Mouse (Mus musculus) B cell, adult 62 days (primary cell): ENCODE data around the gene Klhl7. TPM values are rescaled to one million over a fixed set of nuclear protein-coding genes. Genes with fewer than 3 reads are reported as not detected.

Source experiments
- total RNA-seq: library from RNA; stranded (reverse); gene quantifications from 4 replicates; pipeline ENCODE4 v1.2.4, GENCODE M21; 2023

The Klhl7 gene
- total RNA-seq = 17.7 to 19.9 TPM (median 18.6 TPM) in 4 replicates

DNA sequence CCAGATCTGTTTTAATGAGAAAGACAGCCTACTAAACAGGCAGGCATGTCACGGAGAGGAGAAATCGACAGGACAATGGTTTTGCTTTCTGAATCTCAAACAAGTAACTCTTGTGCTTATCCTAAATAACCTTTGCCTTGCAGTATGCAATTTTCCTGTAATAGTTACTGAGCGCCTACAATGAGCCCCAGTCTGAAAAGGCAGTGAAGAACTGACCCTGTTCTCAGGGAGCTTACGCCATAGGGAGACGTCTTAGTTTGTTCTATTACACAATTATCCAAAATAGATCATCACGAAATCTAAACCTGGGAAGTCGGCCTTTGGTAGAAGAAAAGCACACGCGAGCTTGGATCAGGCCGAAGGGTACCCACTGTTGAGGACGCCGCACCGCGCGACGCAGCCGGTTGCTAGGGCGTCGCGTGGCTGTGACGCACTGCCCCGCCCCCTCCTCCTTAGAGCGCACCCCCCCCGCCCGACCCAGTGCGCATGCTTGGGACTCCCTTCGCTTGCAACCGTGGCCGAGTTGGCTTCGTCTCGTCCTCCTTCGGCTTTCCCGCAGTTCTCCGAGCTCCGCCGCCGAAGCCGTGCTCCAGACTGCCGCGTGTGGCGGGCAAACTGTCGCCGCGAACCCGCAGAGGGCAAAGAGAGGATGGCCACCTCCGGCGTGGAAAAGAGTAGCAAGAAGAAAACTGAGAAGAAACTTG lies at the start of gene Klhl7:
TSS of gene Klhl7 (plus strand) at position 500 of the 704 bp plus-strand sequence.

GRCm38 (mm10) chr5:24164789-24165445 lies 64.5 kb downstream of the Klhl7 start, which contains the start of gene Nupl2:
Nupl2 (plus strand) TSS chr5:24164963.

Other genes with a start within 250 kb of the Klhl7 start
- gene Fam126a, start 69.9 kb upstream of the Klhl7 start, total RNA-seq = 25.4 to 30.2 TPM (median 27.8 TPM) in 4 replicates
- gene Nupl2, start 64.4 kb downstream of the Klhl7 start, total RNA-seq = 13.7 to 16.9 TPM (median 16.0 TPM) in 4 replicates